Mouse (Mus musculus) midbrain, embryonic 12.5 days (tissue): ENCODE data around the gene Agap1. TPM values are rescaled to one million over a fixed set of nuclear protein-coding genes. Genes with fewer than 3 reads are reported as not detected.
A peak's percentile ranks its signal among the peaks of the same experiment; 100 is the strongest.
"Not testable (repeated sequence)": the region's sequence is repeated elsewhere in the genome, so short reads cannot be mapped to it uniquely, and the experiment has no call there.

Experiments
- ATAC-seq: fragments of 200-750 bp; cut with Nextera tagmentation; 2 replicates; pipeline ENCODE4 v1.8.0; 2017; ENCODE audit warnings: low read depth, moderate TSS enrichment, moderate library complexity; ENCODE audit not compliant: low FRiP score
- H3K27ac ChIP-seq: fragments of 300-500 bp; sonication (generic); replicated peaks from 2 replicates; pipeline ENCODE4 v1.5.1; 2016; ENCODE audit warnings: mild to moderate bottlenecking
- H3K27me3 ChIP-seq: fragments of 300-500 bp; sonication (generic); 2 replicates; pipeline ENCODE4 v1.6.1; 2016; ENCODE audit warnings: mild to moderate bottlenecking
- H3K36me3 ChIP-seq: fragments of 300-500 bp; sonication (generic); 2 replicates; pipeline ENCODE4 v1.6.1; 2016
- H3K4me1 ChIP-seq: fragments of 300-500 bp; sonication (generic); 2 replicates; pipeline ENCODE4 v1.6.1; 2016
- H3K4me2 ChIP-seq: fragments of 300-500 bp; sonication (generic); replicated peaks from 2 replicates; pipeline ENCODE4 v1.6.1; 2016; ENCODE audit warnings: mild to moderate bottlenecking, moderate library complexity
- H3K4me3 ChIP-seq: fragments of 300-500 bp; sonication (generic); 2 replicates; pipeline ENCODE4 v1.5.1; 2016; ENCODE audit warnings: mild to moderate bottlenecking
- H3K9ac ChIP-seq: fragments of 300-500 bp; sonication (generic); replicated peaks from 2 replicates; pipeline ENCODE4 v1.6.1; 2016; ENCODE audit warnings: mild to moderate bottlenecking, moderate library complexity
- H3K9me3 ChIP-seq: fragments of 300-500 bp; sonication (generic); 2 replicates; pipeline ENCODE4 v1.6.1; 2016; ENCODE audit warnings: mild to moderate bottlenecking
- WGBS: fragments of 180-500 bp; shearing (Covaris S2); methylation state at CpG from one replicate; pipeline ENCODE4 v1.1.7; 2016; 5-methylcytosine and 5-hydroxymethylcytosine counted together
- polyA plus RNA-seq: library from polyadenylated mRNA; unstranded; fragments of >200 nt; fragmentation: Nextera tagmentation; extraction: Ambion mirVana; gene quantifications from 2 replicates; pipeline ENCODE4 v1.2.1, GENCODE M21; 2016

Gene Agap1
- polyA plus RNA-seq, 1 experiment from 2014 or later: 61.9 TPM

DNA sequence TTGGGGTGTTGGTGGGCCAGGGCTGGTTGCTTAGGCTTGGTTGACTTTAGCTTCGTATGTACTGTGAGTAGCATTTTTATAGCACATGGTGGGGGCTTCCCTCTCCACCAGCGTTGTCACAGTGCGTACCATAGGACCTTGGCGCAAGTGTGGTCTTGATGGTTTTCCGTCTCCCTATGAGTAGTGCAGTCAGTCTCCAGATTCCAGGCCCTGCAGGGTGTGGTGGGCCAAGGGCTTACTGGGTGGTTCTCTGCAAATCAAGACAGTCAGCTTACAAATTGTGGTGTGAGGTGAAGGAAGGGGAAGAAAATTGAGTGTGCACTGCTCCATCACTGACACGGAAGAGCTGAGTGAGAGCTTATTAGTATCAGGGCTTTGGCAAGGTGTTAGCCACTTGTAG, 32.3 kb downstream of the Agap1 start:
- no peak for ATAC-seq
- H3K36me3 ChIP-seq: no peaks in the 10 kb centered on the region
- H3K4me1 ChIP-seq: peaks cover 41% of the 10 kb centered on the region
- no peak overlapping the region for H3K4me3 ChIP-seq
- no peak overlapping the region for H3K4me2 ChIP-seq
- H3K9me3 ChIP-seq: no peaks in the 10 kb centered on the region
- H3K9ac ChIP-seq: no peak overlapping the region
- WGBS: 95% methylated on average over 6 of the region's 6 CpGs
- no peak overlapping the region for H3K27ac ChIP-seq
- no peaks in the 10 kb centered on the region for H3K27me3 ChIP-seq

DNA sequence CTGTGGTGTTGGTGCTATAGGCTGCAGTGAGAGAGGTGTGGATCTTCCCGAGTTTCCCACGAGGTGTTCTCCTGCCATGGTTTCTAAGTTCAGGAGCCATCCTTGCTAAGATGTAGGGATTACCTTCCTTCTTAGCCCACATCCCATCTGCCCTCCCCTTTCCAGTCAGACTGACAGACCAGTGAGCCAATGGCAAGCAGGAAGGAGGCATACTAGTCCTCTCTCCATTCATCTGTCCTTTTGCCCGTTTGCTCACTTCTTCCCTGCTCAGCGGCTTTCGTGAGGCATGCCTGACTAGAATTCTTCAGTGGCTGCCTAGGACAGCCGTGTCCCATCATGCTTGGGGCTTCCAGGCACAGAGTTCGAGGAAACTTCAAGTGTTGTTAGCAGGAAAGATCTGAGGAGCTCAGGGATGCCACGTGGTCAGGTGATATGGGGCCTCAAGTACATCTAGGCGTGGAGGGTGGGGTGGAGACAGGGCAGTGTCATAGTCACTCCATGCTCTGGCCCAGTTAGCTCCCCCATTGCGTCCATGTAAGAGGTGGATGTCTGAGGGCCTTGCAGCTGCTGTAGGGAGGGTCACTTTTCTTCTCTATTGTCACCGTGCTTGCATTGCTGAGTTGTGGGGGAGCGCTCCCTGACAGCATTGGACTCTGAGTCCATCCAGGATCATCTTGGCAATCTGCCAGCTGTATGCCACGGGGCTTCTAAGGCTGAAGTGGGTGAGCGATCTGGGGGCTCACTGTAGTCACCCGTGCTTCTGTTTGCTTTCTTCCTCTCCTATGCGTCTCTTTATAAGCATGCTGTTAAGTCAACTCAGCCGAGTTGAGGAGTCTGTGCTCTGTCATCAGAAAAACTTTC, 34.7 kb downstream of the Agap1 start:
- no peak overlapping the region for H3K4me2 ChIP-seq
- H3K9me3 ChIP-seq: no peaks in the 10 kb centered on the region
- ATAC-seq: peak; percentile 23; the same call in 1 of the 2 replicates
- H3K27me3 ChIP-seq: no peaks in the 10 kb centered on the region
- no peak overlapping the region; the same call in 1 of the 2 replicates for H3K27ac ChIP-seq
- WGBS: 80% methylated on average over 17 of the region's 17 CpGs
- H3K9ac ChIP-seq: 0 out of 2 replicates have a peak overlapping the region, but pooled peaks have one; percentile 4
- peaks cover 22% of the 10 kb centered on the region for H3K4me1 ChIP-seq
- no peak overlapping the region for H3K4me3 ChIP-seq
- H3K36me3 ChIP-seq: no peaks in the 10 kb centered on the region

GRCm38 (mm10) chr1:89493177-89493576, 38.6 kb downstream of the Agap1 start:
- no peak for ATAC-seq
- Histone ChIP-seq H3K27ac (no peak overlapping the region), H3K4me1 (peaks cover 37% of the 10 kb centered on the region), H3K9ac (no peak overlapping the region), H3K4me3 (no peak overlapping the region), H3K4me2 (no peak overlapping the region), H3K27me3 (no peaks in the 10 kb centered on the region), H3K9me3 (no peaks in the 10 kb centered on the region), H3K36me3 (no peaks in the 10 kb centered on the region)
- WGBS: 96% methylated on average over 5 of the region's 5 CpGs

- Histone ChIP-seq H3K36me3 (no peaks in the 10 kb centered on the region), H3K27me3 (no peaks in the 10 kb centered on the region), H3K27ac (no peak overlapping the region), H3K9ac (no peak overlapping the region), H3K4me1 (peaks cover 38% of the 10 kb centered on the region), H3K4me2 (no peak overlapping the region), H3K4me3 (no peak overlapping the region), H3K9me3 (no peaks in the 10 kb centered on the region)
- WGBS: 94% methylated on average over 1 of the region's 1 CpGs
- ATAC-seq: no peak
Measured at GRCm38 (mm10) chr1:89494816-89495215, 40.2 kb downstream of the Agap1 start.

GRCm38 (mm10) chr1:89496204-89496603, 41.6 kb downstream of the Agap1 start:
- no peak overlapping the region for H3K27ac ChIP-seq
- H3K4me1 ChIP-seq: peaks cover 44% of the 10 kb centered on the region
- H3K36me3 ChIP-seq: no peaks in the 10 kb centered on the region
- no peaks in the 10 kb centered on the region for H3K27me3 ChIP-seq
- H3K4me3 ChIP-seq: no peak overlapping the region
- no peak overlapping the region for H3K4me2 ChIP-seq
- no peak for ATAC-seq
- no peaks in the 10 kb centered on the region for H3K9me3 ChIP-seq
- no peak overlapping the region for H3K9ac ChIP-seq
- 76% methylated on average over 7 of the region's 7 CpGs for WGBS

- 85% methylated on average over 2 of the region's 2 CpGs for WGBS
- H3K4me3 ChIP-seq: no peak overlapping the region
- peaks cover 37% of the 10 kb centered on the region for H3K4me1 ChIP-seq
Measured at GRCm38 (mm10) chr1:89500925-89501324, 46.3 kb downstream of the Agap1 start.

GRCm38 (mm10) chr1:89501346-89501745, 46.7 kb downstream of the Agap1 start:
- no peak for ATAC-seq
- Histone ChIP-seq H3K9me3 (peaks cover 6% of the 10 kb centered on the region; the same call in 1 of the 2 replicates), H3K36me3 (no peaks in the 10 kb centered on the region), H3K4me2 (no peak overlapping the region), H3K4me3 (no peak overlapping the region), H3K4me1 (peaks cover 33% of the 10 kb centered on the region), H3K27me3 (no peaks in the 10 kb centered on the region), H3K27ac (no peak overlapping the region), H3K9ac (no peak overlapping the region)
- 90% methylated on average over 4 of the region's 4 CpGs for WGBS

More at GRCm38 (mm10) chr1:89500925-89501324, 46.3 kb downstream of the Agap1 start:
- Histone ChIP-seq H3K27me3 (no peaks in the 10 kb centered on the region), H3K36me3 (no peaks in the 10 kb centered on the region), H3K9ac (no peak overlapping the region), H3K27ac (no peak overlapping the region), H3K4me2 (no peak overlapping the region), H3K9me3 (peaks cover 6% of the 10 kb centered on the region; the same call in 1 of the 2 replicates)
- no peak for ATAC-seq

GRCm38 (mm10) chr1:89501891-89502290, 47.3 kb downstream of the Agap1 start:
- not testable (repeated sequence) for H3K4me3 ChIP-seq, H3K27me3 ChIP-seq, H3K27ac ChIP-seq, ATAC-seq, H3K36me3 ChIP-seq, H3K4me2 ChIP-seq, H3K9me3 ChIP-seq, H3K9ac ChIP-seq
- H3K4me1 ChIP-seq: peaks cover 32% of the 10 kb centered on the region

DNA sequence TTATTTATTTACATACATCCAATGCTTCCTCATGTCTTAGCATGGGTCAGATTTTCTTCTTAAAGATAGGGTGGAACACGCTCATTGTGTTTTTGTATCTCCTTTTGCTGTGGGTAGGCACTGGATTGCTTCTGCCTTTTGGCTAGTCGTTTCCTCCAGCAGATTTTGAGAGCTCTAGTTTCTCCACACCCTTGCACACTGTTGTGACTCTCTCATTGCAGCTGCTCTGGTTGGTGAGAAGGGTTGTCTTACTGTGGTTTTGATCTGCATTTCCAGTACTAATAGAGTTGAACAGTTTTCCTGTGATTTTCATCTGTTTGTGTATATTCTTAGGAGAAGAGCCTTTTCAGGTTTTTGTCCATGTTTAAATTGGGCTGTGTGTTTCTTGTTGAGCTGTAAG, 54.6 kb downstream of the Agap1 start:
- Histone ChIP-seq H3K4me2 (no peak overlapping the region), H3K27me3 (no peaks in the 10 kb centered on the region), H3K9me3 (peaks cover 3% of the 10 kb centered on the region; the same call in 1 of the 2 replicates), H3K27ac (no peak overlapping the region), H3K9ac (no peak overlapping the region), H3K4me1 (peaks cover 34% of the 10 kb centered on the region), H3K4me3 (no peak overlapping the region), H3K36me3 (no peaks in the 10 kb centered on the region)
- no peak for ATAC-seq
- WGBS: 66% methylated on average over 2 of the region's 2 CpGs

GRCm38 (mm10) chr1:89509763-89510340, 55.2 kb downstream of the Agap1 start:
- Histone ChIP-seq H3K36me3 (no peaks in the 10 kb centered on the region), H3K27me3 (peaks cover under 1% of the 10 kb centered on the region), H3K4me3 (no peak overlapping the region), H3K9ac (no peak overlapping the region), H3K9me3 (no peaks in the 10 kb centered on the region), H3K27ac (no peak overlapping the region), H3K4me2 (no peak overlapping the region), H3K4me1 (peaks cover 36% of the 10 kb centered on the region)
- ATAC-seq: no peak
- WGBS: 33% methylated on average over 8 of the region's 8 CpGs

- H3K4me2 ChIP-seq: no peak overlapping the region
- H3K9me3 ChIP-seq: no peaks in the 10 kb centered on the region
- H3K27ac ChIP-seq: no peak overlapping the region
- peaks cover 39% of the 10 kb centered on the region for H3K4me1 ChIP-seq
- no peak for ATAC-seq
- 42% methylated on average over 8 of the region's 8 CpGs for WGBS
- no peak overlapping the region for H3K4me3 ChIP-seq
- no peaks in the 10 kb centered on the region for H3K36me3 ChIP-seq
- no peak overlapping the region for H3K9ac ChIP-seq
- H3K27me3 ChIP-seq: peaks cover 4% of the 10 kb centered on the region
Measured at GRCm38 (mm10) chr1:89510731-89511130, 56.1 kb downstream of the Agap1 start.

- ATAC-seq: no peak
- Histone ChIP-seq H3K36me3 (no peaks in the 10 kb centered on the region), H3K4me1 (peaks cover 66% of the 10 kb centered on the region), H3K27ac (no peak overlapping the region), H3K9me3 (no peaks in the 10 kb centered on the region), H3K27me3 (peaks cover 15% of the 10 kb centered on the region), H3K4me2 (no peak overlapping the region), H3K9ac (no peak overlapping the region), H3K4me3 (no peak overlapping the region)
- 83% methylated on average over 8 of the region's 8 CpGs for WGBS
Measured at GRCm38 (mm10) chr1:89513616-89514283, 59.1 kb downstream of the Agap1 start.
